Mouse (Mus musculus) cerebellum, postnatal 10 days (tissue): ENCODE measurements at regions not wholly inside any gene's neighbourhood (a gene's known extent, or its start where the extent isn't known, plus 50 kb on each side); places are given as distances from the start of the nearest gene placed in this dataset.

Source experiments
- DNase-seq, 2 experiments: peaks; one replicate each; pipeline ENCODE4 v3.0.0; 2021; ENCODE audit warnings: mixed read lengths in 2 of 2

- DNase-seq = no peak
These were observed 50.6 kb upstream of the Ado start for GRCm38 (mm10) chr10:67599390-67599789.

DNA sequence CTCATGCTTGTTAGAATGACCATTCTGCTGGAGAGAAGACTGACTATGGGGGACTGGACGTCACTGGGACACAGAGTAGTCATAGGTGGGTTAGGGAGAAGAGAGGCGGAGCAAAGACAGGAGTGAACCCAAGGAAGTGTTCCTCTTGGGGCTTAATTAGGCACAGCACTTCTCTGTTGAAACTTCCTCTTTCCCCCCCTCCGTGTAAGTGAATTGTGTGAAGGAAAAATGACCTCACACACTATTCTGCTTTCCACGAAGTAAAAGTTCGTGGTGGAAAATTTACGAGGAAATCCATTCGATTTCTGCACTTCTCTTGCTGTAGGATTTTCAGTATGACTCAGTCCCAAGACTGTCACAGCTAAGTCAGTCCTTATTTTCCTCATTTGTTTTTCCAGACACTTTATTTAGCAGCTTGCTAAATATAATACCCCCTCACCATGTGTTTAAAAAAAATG, 49.9 kb upstream of the Ado start:
- no peak for DNase-seq
